ENCODE assay signal across 20 mouse cellular contexts in genomic region chr14:94098856-94099255, GRCm38 (mm10).
A peak's percentile ranks its signal among the peaks of the same experiment; 100 is the strongest.
DNase-seq lines count a peak whose midpoint lies in the region; ATAC-seq lines count a peak whose summit lies in the region.
"Had no signal": no experiment of that assay in that cellular context is flagged by ENCODE, and none has a peak within 500 bp of the region (broad histone marks: within the 10 kb centered on the region; RNA-seq: fewer than 3 reads in every experiment).

No protein-coding gene starts in this region.

- WGBS in forebrain, embryonic 13.5 days, result 58% methylated on average over 2 of the region's 2 CpGs
- 67% methylated on average over 2 of the region's 2 CpGs for WGBS in forebrain, embryonic 11.5 days

- H3K36me3 ChIP-seq in forebrain, embryonic 13.5 days (ENCODE audit: poor library complexity, severe bottlenecking), result no peaks in the 10 kb centered on the region
- H3K36me3 ChIP-seq in forebrain, embryonic 11.5 days (ENCODE audit: control insufficient read depth, insufficient read depth, low read length), result no peaks in the 10 kb centered on the region
- H3K36me3 ChIP-seq: neural tube, embryonic 15.5 days had no signal

- intact Hi-C loops in left cerebral cortex, postnatal 14 days (cut with DNase I), result no loop called here

- H3K4me1 ChIP-seq in forebrain, embryonic 13.5 days, result no peaks in the 10 kb centered on the region
- no peaks in the 10 kb centered on the region for H3K4me1 ChIP-seq in forebrain, embryonic 11.5 days (replicated peaks; ENCODE audit: control insufficient read depth, insufficient read depth, low read length)
- H3K4me1 ChIP-seq: neural tube, embryonic 15.5 days had no signal

- H3K27me3 ChIP-seq in forebrain, embryonic 13.5 days, result no peaks in the 10 kb centered on the region
- H3K27me3 ChIP-seq in forebrain, embryonic 11.5 days (ENCODE audit: control insufficient read depth, insufficient read depth, low read length), result no peaks in the 10 kb centered on the region
- H3K27me3 ChIP-seq: neural tube, embryonic 15.5 days had no signal

- no peak overlapping the region for H3K4me3 ChIP-seq in forebrain, embryonic 13.5 days
- no peak overlapping the region for H3K4me3 ChIP-seq in forebrain, embryonic 11.5 days (ENCODE audit: low read depth, low read length)
- H3K4me3 ChIP-seq: neural tube, embryonic 15.5 days had no signal

- H3K9ac ChIP-seq in forebrain, embryonic 13.5 days, result no peak overlapping the region
- H3K9ac ChIP-seq in forebrain, embryonic 11.5 days (ENCODE audit: low read length), result no peak overlapping the region
- H3K9ac ChIP-seq: neural tube, embryonic 15.5 days had no signal

- H3K27ac ChIP-seq in forebrain, embryonic 13.5 days, result no peak overlapping the region
- H3K27ac ChIP-seq in forebrain, embryonic 11.5 days (ENCODE audit: low read depth, low read length), result no peak overlapping the region
- H3K27ac ChIP-seq: kidney, postnatal 0 days; neural tube, embryonic 15.5 days had no signal

- H3K4me2 ChIP-seq in forebrain, embryonic 13.5 days, result no peak overlapping the region
- no peak overlapping the region for H3K4me2 ChIP-seq in forebrain, embryonic 11.5 days (ENCODE audit: low read depth, low read length, severe bottlenecking)
- H3K4me2 ChIP-seq: neural tube, embryonic 15.5 days had no signal

- DNase-seq in forebrain, embryonic 11.5 days (ENCODE audit: low spot score), result no peak
- peak; percentile 6 to 7 for DNase-seq in layer of hippocampus, adult 8-10 months (ENCODE audit: low spot score in 2 of 2)
- no peak for DNase-seq in layer of hippocampus, postnatal 25 days (ENCODE audit: extremely low spot score in 1 of 2, low spot score in 1 of 2)
- DNase-seq in brain, adult 2 months (ENCODE audit: low read depth, low spot score), result peak; percentile 51
- peak; percentile 25 to 59 for DNase-seq in left cerebral cortex, postnatal 14 days (ENCODE audit: low spot score in 2 of 2)
- DNase-seq in T-cell, adult 2 months (ENCODE audit: low spot score), result no peak
- no peak for DNase-seq in thymus, postnatal 25 days
- DNase-seq: adrenal gland, postnatal 14 days; cerebellum, adult 18-20 months; cerebellum, postnatal 25 days; embryo, embryonic 11 days; gastrocnemius, postnatal 36 days; kidney, adult 11 months; liver; lung, postnatal 10 days; midbrain, embryonic 14.5 days; thymus, postnatal 36 days had no signal

- peak; percentile 58; the same call in 1 of the 2 replicates for ATAC-seq in forebrain, embryonic 13.5 days
- ATAC-seq in forebrain, embryonic 11.5 days (replicated peaks; ENCODE audit: low FRiP score), result no peak

- H3K9me3 ChIP-seq in forebrain, embryonic 13.5 days (replicated peaks), result no peaks in the 10 kb centered on the region
- no peaks in the 10 kb centered on the region for H3K9me3 ChIP-seq in forebrain, embryonic 11.5 days (ENCODE audit: control insufficient read depth, low read length)
- H3K9me3 ChIP-seq: neural tube, embryonic 15.5 days had no signal

Comparison
In these comparisons a context has a peak if more than half of its experiments do, and no peak if none do; other contexts are left out.
1. DNase-seq: peak in layer of hippocampus, adult 8-10 months (2 of 2), brain, adult 2 months (single experiment) and left cerebral cortex, postnatal 14 days (2 of 2); none in forebrain, embryonic 11.5 days (single experiment), layer of hippocampus, postnatal 25 days (0 of 2), T-cell, adult 2 months (single experiment) and thymus, postnatal 25 days (single experiment).